24 mouse cellular contexts compared by ENCODE assay signal in genomic region chr3:128723100-128723499, GRCm38 (mm10).
"Had no signal": no experiment of that assay in that cellular context is flagged by ENCODE, and none has a peak within 500 bp of the region (broad histone marks: within the 10 kb centered on the region; RNA-seq: fewer than 3 reads in every experiment).

No protein-coding gene starts in this region.

- H3K9me3 ChIP-seq: heart, embryonic 10.5 days; heart, embryonic 12.5 days; hindbrain, embryonic 10.5 days; hindbrain, embryonic 12.5 days; intestine, embryonic 15.5 days; limb, embryonic 10.5 days; limb, embryonic 12.5 days had no signal

- H3K9ac ChIP-seq: heart, embryonic 12.5 days; hindbrain, embryonic 12.5 days; hindbrain, embryonic 14.5 days; intestine, embryonic 15.5 days; limb, embryonic 12.5 days had no signal

- ATAC-seq: hindbrain, embryonic 16.5 days; inflammation-experienced regulatory T-cells, adult 6 months; intestine, embryonic 15.5 days; intestine, postnatal 0 days had no signal

- H3K27ac ChIP-seq: gastrocnemius, adult 2 months; heart, embryonic 10.5 days; hindbrain, embryonic 10.5 days; hindbrain, embryonic 12.5 days; hindbrain, embryonic 14.5 days; intestine, embryonic 15.5 days; layer of hippocampus, adult 2 months; left cerebral cortex, adult 2 months; limb, embryonic 10.5 days; limb, embryonic 12.5 days had no signal

- H3K36me3 ChIP-seq: heart, embryonic 10.5 days; heart, embryonic 12.5 days; hindbrain, embryonic 10.5 days; hindbrain, embryonic 12.5 days; intestine, embryonic 15.5 days; limb, embryonic 10.5 days; limb, embryonic 12.5 days had no signal

- DNase-seq: gastrocnemius, adult 2 months; gastrocnemius, postnatal 10 days; gastrocnemius, postnatal 25 days; heart, adult 18-20 months; heart, postnatal 10 days; heart, postnatal 4 days; kidney, adult 18-20 months; kidney, adult 8-10 months; kidney, postnatal 10 days; kidney, postnatal 25 days; kidney, postnatal 4 days had no signal

- H3K4me1 ChIP-seq: heart, embryonic 10.5 days; heart, embryonic 12.5 days; hindbrain, embryonic 10.5 days; hindbrain, embryonic 12.5 days; intestine, embryonic 15.5 days; limb, embryonic 10.5 days; limb, embryonic 12.5 days had no signal

- H3K4me2 ChIP-seq: heart, embryonic 12.5 days; hindbrain, embryonic 12.5 days; hindbrain, embryonic 14.5 days; intestine, embryonic 15.5 days; limb, embryonic 12.5 days had no signal

- H3K27me3 ChIP-seq: heart, embryonic 12.5 days; hindbrain, embryonic 12.5 days; intestine, embryonic 15.5 days; limb, embryonic 12.5 days had no signal

- H3K4me3 ChIP-seq: gastrocnemius, adult 2 months; heart, embryonic 10.5 days; heart, embryonic 12.5 days; hindbrain, embryonic 10.5 days; hindbrain, embryonic 12.5 days; intestine, embryonic 15.5 days; layer of hippocampus, adult 2 months; left cerebral cortex, adult 2 months; limb, embryonic 10.5 days; limb, embryonic 12.5 days had no signal
